Mouse (Mus musculus) layer of hippocampus, adult 6 months (tissue): ENCODE data around the gene Tnrc18. TPM values are rescaled to one million over a fixed set of nuclear protein-coding genes. Genes with fewer than 3 reads are reported as not detected.

Source experiments
- long read RNA-seq, 2 experiments: library from polyadenylated mRNA; unstranded; transcript quantifications; one replicate each; pipeline ENCODE4 v2.0.0; 2019 to 2020
- polyA plus RNA-seq: library from polyadenylated mRNA; unstranded; fragments of <200 nt; fragmentation: Nextera tagmentation; gene quantifications from 2 replicates; pipeline ENCODE4 v1.2.3, GENCODE M21; 2021

The Tnrc18 gene
- polyA plus RNA-seq: 3.7 and 4.8 TPM in 2 replicates
- long read RNA-seq, experiment 1, partial matches to known transcripts: 5 of 7 reads
- long read RNA-seq, experiment 1, other reads (novel, unspliced or antisense): 2 of 7 reads
- long read RNA-seq, experiment 2, partial matches to known transcripts: 6 of 11 reads
- long read RNA-seq, experiment 2, other reads (novel, unspliced or antisense): 5 of 11 reads

DNA sequence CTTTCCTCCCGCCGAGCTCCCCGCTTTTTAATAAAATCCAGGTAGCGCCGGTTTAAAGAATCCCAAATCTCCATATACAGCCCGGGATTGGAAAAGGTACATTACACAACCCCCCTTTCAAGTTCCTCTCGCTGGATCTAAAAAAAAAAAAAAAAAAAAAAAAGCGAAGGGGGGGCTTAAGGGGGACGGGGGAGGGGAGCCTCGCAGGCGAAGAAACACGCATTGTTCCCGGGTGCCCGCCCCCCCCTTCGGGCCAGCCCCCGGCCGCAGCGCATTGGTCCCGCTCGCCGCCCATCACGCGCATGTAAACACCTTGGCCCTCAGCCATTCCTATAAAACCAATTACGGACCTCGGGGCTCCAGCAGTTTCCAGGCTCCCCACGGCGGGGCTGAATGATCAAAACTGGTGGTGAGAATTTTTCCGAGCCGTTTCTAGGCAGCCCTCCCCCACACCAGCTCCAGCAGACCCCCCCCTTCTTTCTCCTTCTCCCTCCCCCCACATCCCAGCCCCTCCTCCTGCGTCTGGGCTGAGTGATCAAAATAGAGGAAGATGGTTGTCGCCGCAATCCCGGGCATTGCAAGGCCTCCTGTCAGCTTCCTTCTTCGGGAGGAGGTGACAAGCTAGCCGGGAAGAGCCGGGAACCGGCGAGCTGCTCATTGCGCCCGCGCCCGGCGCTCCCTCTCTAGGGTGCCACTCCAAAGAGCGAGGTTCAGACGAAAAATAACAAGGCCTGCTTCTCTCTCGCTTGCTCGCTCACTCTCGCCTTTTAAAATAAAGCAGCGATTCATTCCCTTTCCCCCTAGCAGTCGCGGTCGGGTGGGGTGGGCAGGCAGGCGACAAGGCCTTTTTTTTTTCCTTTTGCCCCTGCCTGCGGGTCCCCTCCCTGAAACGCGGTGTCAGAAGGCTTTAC is at the start of gene Tnrc18:
Gene Tnrc18, minus strand, starts transcription at position 139 of the 911 bp plus-strand sequence.

DNA sequence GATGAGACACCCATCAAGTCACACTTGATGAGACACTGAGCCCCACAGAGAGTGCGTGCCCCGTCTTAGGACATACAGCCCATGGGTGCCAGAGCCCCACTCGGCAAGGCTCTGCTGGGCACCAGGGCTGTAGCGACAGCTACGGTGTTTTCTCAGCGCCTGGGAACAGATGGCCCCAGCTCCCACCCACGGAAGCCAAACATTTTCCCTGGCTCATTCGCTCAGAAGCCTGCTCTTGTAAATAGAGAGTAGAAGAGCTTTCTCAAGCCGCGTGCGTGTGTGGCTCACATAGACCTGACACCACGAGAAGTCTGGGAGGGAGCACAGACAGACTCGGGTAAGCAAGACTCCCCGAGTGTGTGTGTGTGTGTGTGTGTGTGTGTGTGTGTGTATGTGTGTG is 125.2 kb downstream of the Tnrc18 start, which contains the start of gene Slc29a4:
Gene Slc29a4, plus strand, starts transcription at position 265 of the 400 bp plus-strand sequence.

Other genes starting within 250 kb of the Tnrc18 start
- 168 and 183 TPM in 2 replicates for gene Mmd2, start 208.9 kb downstream of the Tnrc18 start, polyA plus RNA-seq
- gene Wipi2, start 190.0 kb downstream of the Tnrc18 start, polyA plus RNA-seq: 34.1 and 34.9 TPM in 2 replicates
- 18.7 and 32.0 TPM in 2 replicates for gene Slc29a4, start 125.2 kb downstream of the Tnrc18 start, polyA plus RNA-seq
- 19.3 and 24.7 TPM in 2 replicates for gene Fbxl18, start 77.8 kb upstream of the Tnrc18 start, polyA plus RNA-seq
- gene Actb, start 89.1 kb upstream of the Tnrc18 start, polyA plus RNA-seq: 3,999 and 8,580 TPM in 2 replicates
- gene Fscn1, start 142.7 kb upstream of the Tnrc18 start, polyA plus RNA-seq: 243 and 313 TPM in 2 replicates